Mouse (Mus musculus) bone marrow macrophage, adult 2 months (primary cell): ENCODE measurements around the gene Bach2.

Experiments used
- CTCF ChIP-seq: IDR thresholded peaks from 2 replicates; pipeline ENCODE4 v1.5.1; 2012; ENCODE audit warnings: low read depth, mild to moderate bottlenecking, low read length, moderate library complexity
- POLR2A ChIP-seq: IDR thresholded peaks from 2 replicates; pipeline ENCODE4 v1.6.1; 2012; ENCODE audit warnings: mild to moderate bottlenecking, low read depth, low read length, borderline replicate concordance

DNA sequence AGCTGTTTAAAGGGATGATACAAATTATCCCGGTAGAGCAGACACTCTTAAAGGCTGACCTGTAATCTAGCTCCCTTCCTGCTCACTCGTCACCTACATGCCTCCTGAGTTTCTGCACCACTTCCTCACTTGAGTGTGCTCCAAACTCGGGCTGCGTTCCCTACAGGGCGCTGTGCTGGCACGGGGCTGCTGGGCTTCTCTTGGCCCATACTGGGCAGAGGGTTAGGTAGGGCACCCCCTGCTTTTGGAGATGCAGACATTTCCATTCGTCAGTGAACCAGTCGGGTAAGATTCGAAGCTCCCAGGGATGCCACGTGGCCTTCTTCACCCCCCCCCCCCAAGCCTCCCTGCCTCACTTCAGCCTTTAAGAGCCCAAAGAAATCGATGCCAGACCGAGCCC is 19.1 kb downstream of the Bach2 start:
- TF ChIP-seq CTCF = no peak
- no peak for TF ChIP-seq POLR2A
